Mouse (Mus musculus) urinary bladder, postnatal 10 days (tissue): Measurements from ENCODE around the gene Aplp2.
A peak's percentile ranks its signal among the peaks of the same experiment; 100 is the strongest.

Source experiments
- DNase-seq: peaks from one replicate; pipeline ENCODE4 v3.0.0; 2022; ENCODE audit warnings: low spot score

The Aplp2 gene

DNA sequence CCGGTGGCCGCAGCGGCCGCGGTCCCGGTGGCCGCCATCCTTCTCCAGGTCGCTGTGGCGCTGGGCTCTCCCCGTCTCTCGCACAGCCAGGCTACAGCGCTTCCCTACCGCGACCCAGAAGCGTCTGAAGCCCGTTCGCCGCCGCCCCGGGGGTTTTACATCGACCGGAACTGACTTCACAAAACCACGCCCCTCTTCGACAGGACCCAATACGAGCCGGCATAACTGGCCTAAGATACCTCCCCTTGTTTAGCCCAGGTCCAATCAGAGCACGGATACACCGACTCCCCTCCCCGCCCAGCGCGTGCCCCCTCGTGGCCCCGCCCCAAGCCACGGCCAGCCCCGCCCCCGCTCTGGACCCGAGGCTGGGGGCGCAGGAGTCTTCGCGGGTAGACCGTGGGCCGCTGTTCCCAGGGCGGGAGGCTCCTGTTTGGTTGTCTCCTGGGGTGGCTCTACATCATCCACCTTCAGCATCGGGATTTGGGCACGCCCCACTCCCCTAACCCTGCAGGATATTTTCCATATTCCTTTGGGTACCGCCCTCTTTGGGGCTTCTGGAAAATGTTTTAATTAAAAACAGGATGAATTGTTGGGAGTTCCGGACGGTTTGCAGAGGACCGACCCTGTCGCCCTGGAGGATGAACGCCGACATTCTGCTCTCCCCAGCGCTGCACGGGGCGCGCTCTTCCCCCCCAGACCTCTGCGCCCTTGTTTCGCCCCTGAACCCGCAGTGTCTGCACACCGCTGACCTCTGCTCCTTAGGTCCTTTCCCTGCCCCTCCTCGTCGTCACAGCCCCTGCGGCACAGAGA, at the start of gene Aplp2:
Gene Aplp2, minus strand, starts transcription at position 126 of the 810 bp plus-strand sequence.
- peak; percentile 86 for DNase-seq

- DNase-seq, result no peak
These were observed 48.6 kb upstream of the Aplp2 start for GRCm38 (mm10) chr9:31260219-31260618.

DNA sequence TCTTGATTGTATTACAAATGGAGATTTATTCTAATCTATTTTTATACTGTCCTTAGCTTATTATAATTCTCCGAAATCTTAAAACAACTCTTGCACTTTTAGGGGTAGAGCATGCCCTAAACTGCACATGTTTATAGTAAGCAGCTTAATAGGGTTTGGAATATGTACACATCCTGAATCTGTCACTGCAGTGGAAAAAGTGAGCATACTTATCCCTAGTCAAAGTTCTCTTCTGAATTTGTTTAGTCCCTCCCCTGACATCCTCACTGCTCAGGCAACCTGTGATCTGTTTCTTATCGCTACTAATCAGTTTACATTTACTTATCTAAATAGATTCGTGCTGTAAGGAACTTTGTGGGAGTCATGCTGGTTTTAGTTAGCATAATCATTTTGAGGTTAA, 46.6 kb upstream of the Aplp2 start:
- DNase-seq, result no peak

DNA sequence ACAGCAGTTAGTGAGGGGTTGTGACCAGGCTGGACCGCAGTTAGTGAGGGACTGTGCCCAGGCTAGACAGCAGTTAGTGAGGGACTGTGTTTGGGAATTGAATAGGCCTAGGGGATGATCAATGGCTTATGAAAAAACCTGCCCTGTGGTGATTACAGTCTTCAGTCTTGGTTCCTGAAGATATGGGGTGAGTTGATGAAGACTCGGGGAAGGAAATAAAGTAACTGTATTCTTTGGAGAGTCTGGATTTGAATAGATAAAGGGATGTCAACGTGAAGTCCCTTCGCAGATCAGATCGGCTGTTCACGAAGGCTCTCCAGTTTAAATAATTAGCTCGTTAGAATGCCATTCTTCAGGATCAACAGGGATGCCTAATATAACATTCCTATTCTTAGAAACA, 44.3 kb upstream of the Aplp2 start:
- DNase-seq, result no peak

DNA sequence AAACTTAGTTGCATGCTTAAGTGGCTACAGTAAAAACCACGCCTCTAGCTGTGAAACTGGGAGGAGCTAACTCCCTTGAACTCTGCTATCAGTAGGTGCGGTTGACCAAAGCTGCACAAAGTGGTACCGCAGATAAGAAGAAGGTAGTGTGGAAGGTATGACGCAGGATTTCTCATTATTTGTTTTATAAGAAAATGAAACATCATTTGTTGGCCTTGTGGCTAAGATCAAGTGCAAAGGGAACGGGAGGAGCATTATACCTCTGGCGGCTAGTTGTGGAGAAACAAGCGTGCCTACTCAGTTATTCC, 43.0 kb upstream of the Aplp2 start:
- no peak for DNase-seq

DNA sequence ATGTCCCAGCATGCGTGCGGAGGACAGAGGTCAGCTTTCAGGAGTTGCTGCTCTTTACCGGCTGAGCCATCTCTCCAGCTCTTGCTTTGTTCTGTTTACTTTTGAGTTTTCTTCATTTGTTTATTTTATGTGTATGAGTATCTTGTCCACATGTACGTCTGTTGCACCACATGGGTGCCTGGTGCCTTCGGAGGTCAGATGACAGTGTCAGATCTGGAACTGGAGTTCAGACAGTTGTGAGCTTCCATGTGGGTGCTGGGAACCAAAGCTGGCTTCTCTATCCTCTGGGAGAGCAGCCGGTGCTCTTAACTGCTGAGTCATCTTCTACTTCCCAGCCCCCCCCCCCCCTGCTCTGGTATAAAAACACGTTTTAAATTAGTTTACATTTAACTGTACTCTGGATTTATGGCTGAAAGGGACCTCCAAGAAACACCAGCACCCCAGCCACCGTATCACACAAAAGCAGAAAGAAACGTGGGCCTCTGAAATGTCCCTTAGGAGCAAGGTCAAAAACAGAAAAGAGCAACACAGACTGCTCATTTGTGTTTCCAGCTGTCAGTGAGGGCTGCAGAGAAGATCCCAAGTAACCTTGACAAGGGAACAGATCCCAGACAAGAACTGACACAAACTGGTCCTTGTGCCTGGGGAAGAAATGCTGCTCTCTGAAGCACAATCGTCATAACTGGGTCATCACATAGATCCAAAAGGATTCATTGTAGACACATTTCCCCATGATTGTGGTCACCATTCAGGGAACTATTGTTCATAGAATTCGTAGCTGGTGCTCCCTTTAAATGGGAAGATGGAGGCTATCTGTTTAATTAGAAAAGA, 42.5 kb upstream of the Aplp2 start:
- DNase-seq, result no peak

- DNase-seq, result no peak
These were observed 41.7 kb upstream of the Aplp2 start for GRCm38 (mm10) chr9:31253311-31253734.

GRCm38 (mm10) chr9:31252182-31252799, 40.7 kb upstream of the Aplp2 start:
- DNase-seq, result no peak

DNA sequence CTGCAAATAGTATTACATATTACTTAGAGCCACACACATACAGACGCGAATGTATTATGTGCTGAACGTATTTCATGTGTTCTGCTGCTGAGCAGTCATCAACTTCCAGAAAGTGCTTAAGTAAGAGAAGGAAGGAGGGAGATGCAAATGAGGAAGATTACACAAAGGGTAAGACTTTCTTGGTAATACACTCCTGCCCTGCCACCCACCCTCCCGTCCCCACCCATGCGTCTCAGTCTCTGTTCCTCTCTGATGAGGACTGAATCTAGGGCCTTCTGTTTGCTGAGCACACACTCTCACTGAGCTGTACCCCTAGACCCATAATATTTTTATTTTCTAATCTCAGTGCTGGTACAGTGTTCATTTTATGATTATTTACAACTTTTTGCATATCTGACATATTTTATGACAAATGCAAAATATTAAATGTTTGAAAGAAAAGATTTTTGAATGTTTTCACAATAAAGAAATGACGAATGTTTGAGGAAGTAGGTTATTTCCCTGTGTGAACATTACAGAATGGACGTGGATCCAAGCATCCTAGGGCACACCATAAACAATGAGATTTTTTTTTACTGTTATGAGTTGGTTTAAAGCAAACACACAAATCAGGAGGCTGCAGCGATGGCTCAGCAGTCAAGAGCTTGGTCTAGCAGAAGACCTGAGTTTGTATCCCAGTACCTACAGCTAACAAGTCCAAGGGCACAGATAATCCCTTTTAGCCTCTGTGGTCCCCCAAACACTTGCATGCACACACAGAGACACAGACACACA, 36.0 kb upstream of the Aplp2 start:
- DNase-seq, result no peak

DNA sequence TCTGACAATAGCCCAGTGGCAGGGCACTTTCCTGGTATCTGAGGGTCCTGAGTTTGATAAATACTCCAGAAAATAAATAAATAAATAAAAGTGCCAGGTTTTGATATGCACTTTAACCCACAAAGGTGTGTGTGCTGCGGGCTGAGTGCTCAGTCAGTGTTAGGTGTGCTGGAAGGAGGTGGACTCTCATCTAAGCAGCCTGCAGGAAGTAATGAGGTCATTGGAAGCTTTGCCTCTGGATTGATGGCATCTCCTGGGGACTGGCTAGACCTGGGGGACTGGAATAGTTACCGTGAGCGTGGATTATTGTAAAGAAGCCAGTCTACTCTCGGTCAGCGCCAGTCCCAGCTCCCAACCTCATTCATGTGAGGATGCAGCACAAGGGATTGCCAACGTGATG, 34.8 kb upstream of the Aplp2 start:
- no peak for DNase-seq

DNA sequence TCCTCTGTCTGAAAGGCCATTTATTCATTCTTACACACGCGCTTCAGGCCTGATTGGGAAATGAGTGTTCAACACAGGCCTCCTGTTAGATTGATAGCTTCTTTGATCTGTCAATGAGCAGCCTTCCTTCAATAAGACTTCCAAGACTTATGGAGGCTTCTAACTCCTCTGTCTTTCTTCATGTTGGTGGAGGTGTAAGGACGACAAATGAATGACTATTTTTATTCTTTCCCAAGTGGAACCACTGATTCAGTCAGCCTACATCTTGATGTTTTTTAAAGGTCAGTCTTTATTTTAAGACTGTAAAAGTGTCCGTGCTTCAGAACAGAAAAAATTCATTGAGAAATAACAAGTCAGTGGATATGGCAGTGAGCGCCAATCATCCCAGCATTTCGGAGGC, 33.4 kb upstream of the Aplp2 start:
- no peak for DNase-seq

GRCm38 (mm10) chr9:31243939-31244333, 32.3 kb upstream of the Aplp2 start:
- no peak for DNase-seq

GRCm38 (mm10) chr9:31243306-31243938, 31.8 kb upstream of the Aplp2 start:
- no peak for DNase-seq

GRCm38 (mm10) chr9:31241208-31241699, 29.6 kb upstream of the Aplp2 start:
- no peak for DNase-seq

DNA sequence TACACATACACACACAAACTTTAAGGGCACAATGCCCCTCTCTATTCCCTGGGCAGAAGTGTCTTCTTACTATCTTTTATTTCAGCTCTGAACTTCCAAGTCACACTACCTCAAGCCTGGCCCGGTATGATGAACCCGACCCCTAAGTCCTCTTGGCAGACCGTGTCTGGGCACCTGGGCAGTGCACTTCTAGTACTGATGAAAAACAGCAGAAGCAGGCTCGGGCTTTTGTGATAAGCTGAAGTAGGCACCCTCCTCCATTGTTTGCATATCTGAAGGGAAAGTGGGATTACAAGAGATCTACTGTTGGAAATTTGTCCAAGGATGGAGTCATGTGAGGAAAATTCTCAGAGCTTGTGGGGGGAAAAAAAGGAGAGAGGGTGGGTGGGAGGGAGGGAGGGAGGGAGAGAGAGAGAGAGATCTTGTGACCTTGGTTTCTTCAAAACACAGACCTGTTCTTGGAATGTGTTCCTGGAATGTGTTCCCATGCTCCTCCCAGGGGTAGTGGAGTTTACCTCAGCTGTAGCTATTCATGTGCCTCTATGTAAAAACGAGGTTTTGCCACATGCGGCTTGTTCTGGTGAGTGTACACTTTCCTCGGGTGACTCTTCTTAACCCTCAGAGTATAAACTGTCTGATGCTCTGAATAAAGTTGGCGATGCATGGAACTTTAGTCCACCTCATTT, 29.1 kb upstream of the Aplp2 start:
- DNase-seq, result no peak

DNA sequence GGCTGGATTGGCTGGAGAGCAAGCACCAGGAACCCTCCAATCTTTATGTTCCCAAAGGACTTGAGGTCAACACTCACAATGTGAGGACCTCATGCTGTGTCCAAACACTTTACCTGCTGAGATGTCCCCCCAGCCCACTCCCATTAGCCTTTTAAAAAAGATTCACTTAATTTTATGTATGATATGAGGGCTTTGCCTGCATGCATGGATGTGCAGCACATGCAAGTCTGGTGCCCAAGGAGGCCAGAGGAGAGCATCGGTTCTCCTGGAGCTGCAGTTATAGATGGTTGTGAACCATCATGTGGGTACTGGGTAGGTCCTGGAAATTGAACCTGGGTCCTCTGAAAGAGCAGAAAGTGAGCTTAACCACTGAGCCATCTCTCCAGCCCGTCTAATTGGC, 27.9 kb upstream of the Aplp2 start:
- DNase-seq, result no peak

DNA sequence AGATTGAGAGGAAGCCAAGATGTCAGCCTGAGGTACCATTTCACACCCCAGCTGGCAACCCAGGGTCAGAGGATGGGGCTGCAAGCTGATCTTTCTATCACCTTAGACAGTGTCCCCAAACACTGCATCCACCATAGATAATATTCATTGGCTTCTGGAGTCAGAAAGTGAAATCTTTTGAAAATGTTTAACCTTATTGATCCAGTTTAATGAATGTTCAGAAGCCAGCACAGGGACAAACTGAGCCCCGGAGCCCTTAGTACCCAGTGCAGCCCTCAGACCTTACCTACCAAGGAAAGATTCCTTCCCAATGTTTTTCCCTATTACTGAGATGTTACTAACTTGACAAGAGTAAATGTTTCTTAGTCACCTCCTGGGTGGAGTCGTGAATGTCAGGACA, 26.9 kb upstream of the Aplp2 start:
- DNase-seq, result no peak

GRCm38 (mm10) chr9:31236079-31236478, 24.5 kb upstream of the Aplp2 start:
- DNase-seq, result no peak

- no peak for DNase-seq
These were observed 23.9 kb upstream of the Aplp2 start for GRCm38 (mm10) chr9:31235489-31235888.

DNA sequence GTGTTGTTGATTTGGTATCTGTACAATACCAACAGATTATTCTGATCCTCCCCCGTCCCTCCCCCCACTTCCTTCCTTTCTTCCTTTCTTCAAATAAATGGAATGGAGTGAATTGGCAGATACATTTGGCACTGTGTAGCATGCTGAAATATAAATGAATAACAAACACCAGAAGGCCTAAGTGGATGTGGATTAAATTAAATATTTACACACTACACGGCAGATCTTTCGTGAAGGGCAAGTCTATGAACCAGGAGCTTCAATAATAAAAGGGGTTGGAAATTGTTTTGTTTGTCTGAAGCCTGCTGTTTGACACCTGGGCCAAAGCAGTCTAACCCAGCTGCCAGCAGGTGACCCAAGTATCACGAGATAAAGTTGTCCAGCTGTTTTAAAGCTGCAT, 23.4 kb upstream of the Aplp2 start:
- no peak for DNase-seq

GRCm38 (mm10) chr9:31226541-31226940, 14.9 kb upstream of the Aplp2 start:
- DNase-seq, result no peak
